Mouse (Mus musculus): Measurements from ENCODE around the gene Aox2.
"Not testable (repeated sequence)": the region's sequence is repeated elsewhere in the genome, so short reads cannot be mapped to it uniquely, and the experiment has no call there.

Aox2 gene

GRCm38 (mm10) chr1:58341576-58341975 lies 63.5 kb downstream of the Aox2 start:
- in situ Hi-C loops (cut with MseI, MboI), result no loop called here

DNA sequence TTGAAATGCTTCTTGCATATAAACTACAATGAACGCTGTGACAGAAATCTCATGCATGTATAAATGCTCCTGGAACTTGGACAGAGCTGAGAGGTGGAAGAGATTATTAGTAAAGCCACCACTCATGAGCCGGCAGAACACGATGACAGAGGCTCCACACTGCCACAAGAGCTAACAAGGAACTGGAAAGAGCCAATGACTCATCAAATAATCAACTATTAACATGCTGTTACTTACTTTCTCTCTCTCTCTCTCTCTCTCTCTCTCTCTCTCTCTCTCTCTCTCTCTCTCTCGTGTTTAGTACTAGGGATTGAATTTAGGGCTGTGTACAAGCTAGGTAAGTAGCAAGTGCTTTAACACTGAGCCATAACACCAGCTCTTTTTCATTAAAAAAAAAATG lies 65.7 kb downstream of the Aox2 start:
- in situ Hi-C loops (cut with MseI, MboI), result no loop called here

DNA sequence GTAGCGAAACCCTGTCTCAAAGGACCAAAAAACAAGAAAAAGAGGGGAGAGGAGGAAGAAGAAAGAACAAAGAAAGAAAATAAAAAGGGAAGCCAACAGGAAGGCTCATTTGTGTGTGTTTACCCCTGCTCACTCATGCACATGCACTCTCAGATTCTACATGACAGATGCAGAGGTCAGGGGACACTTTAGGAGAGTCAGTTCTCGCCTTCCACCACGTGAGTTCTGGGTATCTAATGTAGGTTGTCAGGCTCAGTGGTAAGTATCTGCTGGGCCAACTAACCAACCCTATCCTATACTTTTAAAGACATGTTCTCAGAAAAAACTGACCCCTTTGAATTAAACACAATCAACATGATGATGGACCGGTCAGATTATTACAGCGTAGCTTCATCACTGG lies 66.4 kb downstream of the Aox2 start:
- in situ Hi-C loops (cut with MseI, MboI), result no loop called here

GRCm38 (mm10) chr1:58346159-58346558 lies 68.0 kb downstream of the Aox2 start:
- in situ Hi-C loops (cut with MseI, MboI), result no loop called here

- in situ Hi-C loops (cut with MseI, MboI), result no loop called here
Observed at GRCm38 (mm10) chr1:58348712-58349111, 70.6 kb downstream of the Aox2 start.

DNA sequence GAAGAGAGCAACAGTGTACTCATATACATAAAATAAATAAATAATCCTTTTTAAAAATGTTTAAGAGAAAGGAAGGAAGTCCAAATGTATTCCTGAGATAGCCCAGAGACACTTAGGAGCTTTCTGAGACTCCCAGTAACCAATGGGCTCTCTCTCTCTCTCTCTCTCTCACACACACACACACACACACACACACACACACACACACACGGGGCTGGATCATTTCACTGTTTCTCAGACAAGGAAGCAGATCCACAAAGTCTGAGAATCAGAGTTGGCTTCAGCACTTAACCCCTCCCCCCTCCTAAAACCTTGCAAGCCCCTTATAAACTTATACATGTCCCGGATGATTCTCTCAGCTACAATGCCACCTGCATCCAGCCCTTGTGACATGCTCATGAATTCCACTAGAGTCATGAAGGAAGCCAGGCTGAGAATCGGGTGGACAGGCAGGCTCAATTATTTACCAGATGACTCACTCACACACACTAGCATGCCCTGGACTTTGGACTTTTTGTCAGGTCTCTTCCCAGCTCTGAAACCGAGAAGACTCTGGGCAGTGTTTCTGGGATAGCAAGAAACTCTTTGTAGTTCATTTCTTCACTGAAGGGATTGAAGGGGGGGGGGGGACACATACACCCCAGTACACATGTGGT lies 75.2 kb downstream of the Aox2 start:
- in situ Hi-C loops (cut with MseI, MboI), result loop anchor here in 1 of 2 experiments (5.0 kb wide), 1 partner anchor 34 kb away; no protein-coding TSS in a partner anchor

DNA sequence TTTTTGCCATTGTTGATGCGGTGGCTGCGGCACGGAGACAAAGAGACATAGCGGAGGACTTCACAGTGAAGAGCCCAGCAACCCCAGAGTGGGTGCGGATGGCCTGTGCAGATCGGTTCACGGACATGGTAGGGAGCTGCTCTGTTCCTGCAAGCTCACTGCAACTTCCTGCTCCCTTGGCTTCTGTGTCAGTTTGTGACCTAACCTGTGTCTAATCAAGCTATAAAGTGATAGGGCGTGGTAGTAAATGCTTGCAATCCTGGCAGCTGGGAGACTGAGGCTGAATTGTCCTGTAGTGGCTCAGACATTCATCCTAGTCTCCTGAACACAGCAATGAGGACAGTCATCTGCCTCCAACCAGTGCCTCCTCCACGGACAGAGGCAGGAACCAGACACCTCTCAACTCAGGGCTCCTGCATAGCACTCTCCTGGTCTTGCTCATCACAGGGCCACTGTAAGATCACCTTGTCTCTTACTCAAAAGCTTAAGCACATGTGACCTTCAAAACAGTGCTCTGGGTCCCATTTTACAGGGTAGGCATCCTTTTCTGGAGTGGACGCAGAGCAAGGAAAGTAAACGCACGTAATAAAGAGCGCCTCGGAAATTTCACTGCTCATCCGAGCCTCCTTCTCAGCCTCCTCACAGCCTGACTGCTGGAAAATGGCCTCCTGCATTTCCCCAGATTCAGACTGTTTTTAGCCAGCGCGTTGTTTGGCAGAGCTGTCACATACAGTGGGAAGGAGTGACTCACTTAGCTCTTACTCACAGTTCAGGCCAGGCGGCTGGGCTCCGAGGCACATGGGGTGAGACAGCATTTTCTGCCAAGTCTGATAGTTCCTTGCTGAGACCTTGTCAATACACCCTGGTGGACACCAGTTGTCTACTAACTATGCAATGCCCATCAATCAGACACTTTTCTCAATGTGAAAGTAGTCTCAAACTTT lies 81.1 kb downstream of the Aox2 start:
- in situ Hi-C loops (cut with MseI, MboI), result no loop called here

DNA sequence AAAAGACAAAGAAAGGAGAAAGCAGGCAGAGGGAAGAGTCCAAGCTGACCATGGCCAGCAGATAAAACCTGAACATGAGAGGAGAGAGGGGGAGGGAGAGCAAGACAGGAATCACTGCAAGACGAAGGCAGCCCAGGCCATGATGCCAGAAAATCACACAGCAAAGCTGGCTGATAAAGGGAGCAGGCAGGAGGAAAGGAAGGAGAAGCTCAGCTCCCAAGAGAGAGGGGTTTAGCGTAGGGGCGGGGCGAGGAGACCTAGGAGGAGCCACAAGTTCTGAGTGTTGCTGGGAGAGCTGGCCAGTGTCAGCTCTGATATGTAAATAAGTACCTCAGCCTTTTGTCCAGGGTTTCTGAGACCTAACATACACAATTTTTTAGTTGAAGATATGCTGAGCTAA lies 84.2 kb downstream of the Aox2 start:
- in situ Hi-C loops (cut with MseI, MboI), result no loop called here

GRCm38 (mm10) chr1:58364551-58364950 lies 86.4 kb downstream of the Aox2 start:
- in situ Hi-C loops (cut with MseI, MboI), result no loop called here

GRCm38 (mm10) chr1:58365829-58366228 lies 87.7 kb downstream of the Aox2 start:
- in situ Hi-C loops (cut with MseI, MboI), result no loop called here

DNA sequence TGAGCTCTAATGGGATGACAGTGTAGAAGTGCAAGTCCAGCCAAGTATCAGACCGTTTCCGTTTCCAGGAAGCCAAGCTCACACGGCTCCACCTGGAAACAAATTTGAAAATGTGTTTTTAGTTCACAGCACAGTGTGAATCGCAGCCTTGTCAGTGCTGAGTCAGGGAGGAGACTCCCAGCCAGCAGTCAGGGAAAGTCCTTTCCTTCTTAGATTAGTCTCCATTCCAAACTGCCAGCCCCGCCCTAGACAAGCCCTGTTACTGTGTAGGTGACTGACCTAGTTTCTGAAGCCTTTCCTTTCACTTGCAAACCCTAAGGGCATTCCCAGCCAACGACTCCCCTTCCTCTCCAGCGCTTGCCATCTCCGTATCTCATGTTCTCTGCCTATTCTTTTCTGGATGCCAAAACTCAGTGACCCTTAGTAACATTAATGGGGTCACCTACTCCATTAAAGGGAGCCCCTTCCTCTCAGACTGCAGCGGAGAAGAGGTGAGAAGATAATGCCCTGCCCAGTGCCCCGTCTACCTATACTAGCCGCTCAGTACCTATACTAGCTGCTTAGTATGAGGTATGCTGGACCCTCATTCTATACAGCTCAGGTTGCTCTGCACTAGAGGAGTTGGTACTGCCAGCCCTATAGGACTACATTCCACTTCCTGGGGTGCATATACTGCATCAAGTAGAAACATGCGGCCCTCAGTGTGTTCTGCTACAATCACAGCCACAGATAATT lies 88.8 kb downstream of the Aox2 start:
- in situ Hi-C loops (cut with MseI, MboI), result no loop called here

GRCm38 (mm10) chr1:58369716-58370115 lies 91.6 kb downstream of the Aox2 start:
- in situ Hi-C loops (cut with MseI, MboI), result no loop called here

DNA sequence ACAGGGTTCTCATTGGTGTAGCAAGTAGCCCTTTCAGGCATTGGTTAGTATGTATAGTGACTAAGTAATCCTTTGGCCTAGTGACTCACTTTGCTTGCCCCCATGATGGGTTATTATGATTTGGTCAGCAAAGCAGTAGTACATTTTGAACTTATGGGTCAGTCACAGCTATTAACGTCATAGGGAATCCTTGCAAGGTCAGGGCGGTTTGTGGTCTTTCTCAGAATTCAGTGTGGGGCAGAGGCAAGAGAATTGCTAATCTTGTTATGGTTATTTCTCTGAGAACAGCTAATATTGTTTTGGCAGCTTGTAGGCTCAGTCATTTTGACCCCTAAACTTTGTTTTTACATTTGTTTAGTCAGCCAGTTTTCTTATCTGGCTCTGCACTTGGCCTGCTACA lies 96.1 kb downstream of the Aox2 start:
- in situ Hi-C loops (cut with MseI, MboI), result not testable (repeated sequence)

- in situ Hi-C loops (cut with MseI, MboI), result no loop called here
Observed at GRCm38 (mm10) chr1:58375574-58376147, 97.5 kb downstream of the Aox2 start.

DNA sequence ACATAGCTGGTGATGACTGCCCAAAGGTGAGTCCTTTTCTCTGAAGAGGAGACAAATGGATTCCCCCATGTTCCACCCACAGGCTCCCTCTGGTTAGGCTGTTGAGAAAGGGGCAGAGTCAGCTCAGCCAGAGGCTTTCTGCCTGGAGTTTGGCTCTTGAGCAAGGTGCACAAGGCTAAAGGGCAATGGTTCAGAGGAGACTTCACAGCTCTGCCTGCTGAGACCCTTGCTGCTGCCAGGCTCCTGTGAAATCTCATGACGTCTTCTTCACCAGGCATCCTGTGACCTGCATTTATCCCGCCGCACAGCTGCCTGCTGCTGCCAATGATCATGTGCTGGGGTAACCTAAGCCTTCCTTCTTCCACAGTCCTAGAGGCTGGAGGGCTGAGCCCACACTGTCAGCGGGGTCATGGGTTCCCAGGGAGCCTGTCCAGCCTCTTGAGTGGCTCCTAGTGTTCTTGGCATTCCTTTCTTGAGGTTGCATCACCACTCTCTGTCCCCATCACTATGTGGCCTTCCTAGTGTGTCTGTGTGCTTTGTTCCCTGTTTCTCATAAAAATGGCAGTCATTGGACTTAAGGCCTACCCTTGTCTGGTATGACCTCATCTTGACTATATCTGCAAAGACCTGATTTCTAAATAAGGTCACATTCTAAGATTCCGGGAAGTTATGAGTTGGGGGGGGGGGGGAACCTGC lies 104.6 kb downstream of the Aox2 start:
- in situ Hi-C loops (cut with MseI, MboI), result no loop called here

DNA sequence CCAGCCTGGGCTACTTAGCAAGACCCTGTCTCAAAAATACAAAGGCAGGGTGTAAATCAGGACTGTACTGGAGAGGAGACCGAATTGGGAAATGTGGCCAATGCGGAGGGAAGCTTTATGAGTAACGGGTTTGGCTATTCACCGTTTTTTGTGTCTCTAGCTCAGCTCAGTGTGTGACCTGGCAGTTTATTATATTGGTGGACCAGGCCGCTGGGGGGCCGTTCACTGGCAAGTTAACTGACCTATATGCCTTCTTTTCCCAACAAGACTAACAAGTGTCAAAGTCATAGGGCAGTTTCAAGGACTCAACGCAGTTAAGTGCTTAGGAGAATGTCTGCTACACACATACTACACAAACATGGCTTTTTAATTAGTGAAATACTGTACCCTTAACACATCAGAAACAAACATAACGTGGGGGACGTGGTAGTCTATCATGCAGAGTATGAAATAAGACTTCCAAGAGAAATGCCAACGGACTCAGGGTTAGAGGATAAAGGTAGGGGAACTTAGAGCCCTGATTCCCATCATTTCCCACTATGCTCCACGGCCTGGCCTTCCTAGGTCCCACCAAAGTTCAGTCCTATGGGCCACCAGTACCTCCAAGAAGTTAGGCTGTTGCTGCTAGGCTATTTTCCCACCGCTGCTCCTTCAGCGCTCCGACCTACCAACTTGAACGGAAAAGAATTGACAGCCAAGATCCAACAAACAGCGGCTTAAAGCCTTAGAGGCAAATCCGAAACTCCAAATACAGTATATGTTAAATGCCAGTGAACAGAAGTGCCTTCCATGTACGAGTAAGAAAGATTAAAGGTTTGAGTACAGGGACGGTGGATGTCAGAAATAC lies 113.5 kb downstream of the Aox2 start:
- in situ Hi-C loops (cut with MseI, MboI), result loop anchor here (10.0 kb wide), 1 partner anchor 87 kb away; no protein-coding TSS in a partner anchor

DNA sequence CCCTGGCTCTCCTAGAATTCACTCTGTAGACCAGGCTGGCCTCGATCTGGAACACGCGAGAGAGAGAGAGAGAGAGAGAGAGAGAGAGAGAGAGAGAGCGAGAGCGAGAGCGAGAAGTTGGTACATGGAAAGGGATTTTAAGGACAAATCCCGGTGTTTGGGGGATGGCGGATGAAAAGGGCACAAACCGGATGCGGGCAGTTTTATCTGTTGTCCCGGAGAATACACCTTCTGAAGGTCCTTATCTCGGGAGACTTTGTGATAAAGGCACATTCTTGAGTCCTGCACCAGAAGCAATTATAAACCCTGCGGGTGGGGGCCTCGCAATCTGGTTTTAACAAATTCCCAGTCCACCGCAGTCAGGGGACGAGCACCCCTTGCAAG lies 114.1 kb downstream of the Aox2 start:
- in situ Hi-C loops (cut with MseI, MboI), result loop anchor here (10.0 kb wide), 1 partner anchor 87 kb away; no protein-coding TSS in a partner anchor

DNA sequence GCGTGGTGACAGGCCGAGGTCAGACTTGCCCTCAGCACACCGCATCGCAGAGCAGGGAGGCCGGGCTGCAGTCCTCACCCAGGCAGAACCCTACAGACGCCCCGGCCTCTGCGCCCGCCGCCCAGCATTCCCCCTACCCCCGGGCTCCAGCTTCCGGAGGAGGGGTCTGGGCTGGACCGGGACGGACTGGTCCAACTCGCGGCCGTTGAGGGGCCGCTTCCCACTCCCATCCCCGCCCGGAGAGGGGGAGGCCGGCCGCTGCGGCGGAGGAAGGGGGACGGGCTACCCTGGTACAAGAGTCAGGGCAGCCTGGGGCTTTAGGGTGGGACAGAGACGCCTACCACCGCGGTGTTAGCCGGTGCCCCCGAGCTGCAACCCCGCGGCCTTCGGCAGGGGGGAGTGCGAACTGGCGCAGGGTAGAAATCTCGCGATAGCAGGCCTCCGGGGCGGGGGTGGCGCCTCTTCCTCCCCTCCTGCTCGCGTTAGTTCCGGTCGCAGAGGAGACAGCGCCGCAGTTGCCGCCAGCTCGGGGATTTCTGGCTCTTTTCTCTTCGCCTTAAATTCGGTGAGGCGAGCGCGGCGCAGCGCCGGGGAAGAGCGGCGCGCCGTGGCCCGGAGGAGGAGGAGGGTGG lies 114.6 kb downstream of the Aox2 start, which contains the start of gene Bzw1:
Gene Bzw1, plus strand, starts transcription at position 247 of the 632 bp plus-strand sequence.
- in situ Hi-C loops (cut with MseI, MboI), result loop anchor here (10.0 kb wide), 1 partner anchor 88 kb away; no protein-coding TSS in a partner anchor

Measured in mouse trophoblast stem cell (cell line).